Mouse (Mus musculus): Measurements from ENCODE around the gene Babam2.

GRCm38 (mm10) chr5:32059254-32059796 lies 361.8 kb downstream of the Babam2 start:
- TF ChIP-seq CTCF (conservative IDR thresholded peaks at IDR 0.05; ENCODE audit: insufficient read depth, insufficient read length, low read depth, low read length) (no peak), POLR2A (IDR thresholded peaks at IDR 0.05; ENCODE audit: low read depth, low read length) (no peak)

All from kidney, adult 2 months (tissue).